Mouse (Mus musculus) intestine, postnatal 0 days (tissue): ENCODE results near the gene Dapp1. TPM values are rescaled to one million over a fixed set of nuclear protein-coding genes. Genes with fewer than 3 reads are reported as not detected.

Source experiments
- ATAC-seq: fragments of 200-750 bp; cut with Nextera tagmentation; 2 replicates; pipeline ENCODE4 v1.8.0; 2017; ENCODE audit warnings: mild to moderate bottlenecking, moderate TSS enrichment, moderate library complexity
- H3K27ac ChIP-seq: fragments of 300-500 bp; sonication (generic); 2 replicates; pipeline ENCODE4 v1.5.1; 2014; ENCODE audit warnings: mild to moderate bottlenecking, low read depth, low read length, moderate library complexity
- H3K27me3 ChIP-seq: fragments of 300-500 bp; sonication (generic); replicated peaks from 2 replicates; pipeline ENCODE4 v1.6.1; 2014; ENCODE audit warnings: low read length, mixed read lengths; ENCODE audit not compliant: control insufficient read depth, insufficient read depth
- H3K36me3 ChIP-seq: fragments of 300-500 bp; sonication (generic); 2 replicates; pipeline ENCODE4 v1.6.1; 2014; ENCODE audit warnings: mild to moderate bottlenecking, moderate library complexity; ENCODE audit not compliant: control insufficient read depth, insufficient read depth
- H3K4me1 ChIP-seq: fragments of 300-500 bp; sonication (generic); replicated peaks from 2 replicates; pipeline ENCODE4 v1.6.1; 2014; ENCODE audit warnings: antibody characterized with exemption, low read length, mixed read lengths; ENCODE audit not compliant: control insufficient read depth, insufficient read depth
- H3K4me2 ChIP-seq: fragments of 300-500 bp; sonication (generic); replicated peaks from 2 replicates; pipeline ENCODE4 v1.6.1; 2014; ENCODE audit warnings: low read depth, mild to moderate bottlenecking, moderate library complexity
- H3K4me3 ChIP-seq: fragments of 300-500 bp; sonication (generic); 2 replicates; pipeline ENCODE4 v1.5.1; 2014; ENCODE audit warnings: low read depth, low read length
- H3K9ac ChIP-seq: fragments of 300-500 bp; sonication (generic); 2 replicates; pipeline ENCODE4 v1.6.1; 2014; ENCODE audit warnings: mild to moderate bottlenecking, low read depth, low read length
- H3K9me3 ChIP-seq: fragments of 300-500 bp; sonication (generic); 2 replicates; pipeline ENCODE4 v1.6.1; 2016; ENCODE audit warnings: mixed run types; ENCODE audit not compliant: control insufficient read depth
- CTCF ChIP-seq: sonication (generic); IDR thresholded peaks from 2 replicates; pipeline ENCODE4 v1.5.1; 2016; ENCODE audit warnings: low read depth, mild to moderate bottlenecking, control low read depth, antibody characterized with exemption, moderate library complexity
- WGBS: fragments of 180-500 bp; shearing (Covaris S2); extraction: QIAGEN DNeasy Blood & Tissue Kit; methylation state at CpG from one replicate; pipeline ENCODE4 v1.1.7; 2014; 5-methylcytosine and 5-hydroxymethylcytosine counted together
- polyA plus RNA-seq: library from polyadenylated mRNA; unstranded; fragments of >200 nt; fragmentation: Nextera tagmentation; extraction: Ambion mirVana; gene quantifications from 2 replicates; pipeline ENCODE4 v1.2.1, GENCODE M21; 2015

Dapp1 gene
- polyA plus RNA-seq, 1 experiment from 2014 or later: 70.6 TPM

- WGBS: 34% methylated on average over 6 of the region's 6 CpGs
- ATAC-seq: no peak
- no peak for TF ChIP-seq CTCF
- H3K4me2 ChIP-seq: no peak overlapping the region
- H3K36me3 ChIP-seq: no peaks in the 10 kb centered on the region
- no peak overlapping the region for H3K9ac ChIP-seq
- peaks cover 12% of the 10 kb centered on the region for H3K4me1 ChIP-seq
- no peak overlapping the region for H3K4me3 ChIP-seq
- no peak overlapping the region for H3K27ac ChIP-seq
- H3K27me3 ChIP-seq: no peaks in the 10 kb centered on the region
- no peaks in the 10 kb centered on the region for H3K9me3 ChIP-seq
Measured at GRCm38 (mm10) chr3:138002545-138002944, 21.2 kb upstream of the Dapp1 start.

- TF ChIP-seq CTCF: no peak
- Histone ChIP-seq H3K9ac (no peak overlapping the region), H3K27me3 (no peaks in the 10 kb centered on the region), H3K4me2 (peak overlapping the region; percentile 51), H3K4me1 (peaks cover 12% of the 10 kb centered on the region), H3K4me3 (no peak overlapping the region), H3K9me3 (no peaks in the 10 kb centered on the region), H3K36me3 (no peaks in the 10 kb centered on the region), H3K27ac (no peak overlapping the region)
- ATAC-seq: no peak
- 41% methylated on average over 4 of the region's 4 CpGs for WGBS
Measured at GRCm38 (mm10) chr3:138001865-138002264, 20.5 kb upstream of the Dapp1 start.

GRCm38 (mm10) chr3:138000724-138001069 lies 19.4 kb upstream of the Dapp1 start:
- H3K9ac ChIP-seq: no peak overlapping the region
- H3K4me3 ChIP-seq: peak overlapping the region; percentile 25
- 18% methylated on average over 4 of the region's 4 CpGs for WGBS
- peak; percentile 90 for ATAC-seq
- TF ChIP-seq CTCF: no peak
- no peaks in the 10 kb centered on the region for H3K36me3 ChIP-seq
- H3K4me1 ChIP-seq: peaks cover 12% of the 10 kb centered on the region
- peak overlapping the region; percentile 66 for H3K27ac ChIP-seq
- H3K4me2 ChIP-seq: peak overlapping the region; percentile 51
- H3K9me3 ChIP-seq: no peaks in the 10 kb centered on the region
- no peaks in the 10 kb centered on the region for H3K27me3 ChIP-seq

- Histone ChIP-seq H3K27ac (peak overlapping the region; percentile 66; the same call in 1 of the 2 replicates), H3K36me3 (no peaks in the 10 kb centered on the region), H3K9ac (no peak overlapping the region), H3K27me3 (no peaks in the 10 kb centered on the region), H3K9me3 (no peaks in the 10 kb centered on the region), H3K4me1 (peaks cover 12% of the 10 kb centered on the region), H3K4me2 (peak overlapping the region; percentile 51; the same call in 1 of the 2 replicates), H3K4me3 (no peak overlapping the region)
- peak; percentile 26; the same call in 1 of the 2 replicates for ATAC-seq
- TF ChIP-seq CTCF: 0 out of 2 replicates have a peak, but pooled peaks have one; percentile 2
- WGBS: 72% methylated on average over 8 of the region's 8 CpGs
Measured at GRCm38 (mm10) chr3:138000062-138000723, 18.8 kb upstream of the Dapp1 start.

- H3K9ac ChIP-seq: no peak overlapping the region
- no peaks in the 10 kb centered on the region for H3K9me3 ChIP-seq
- H3K27ac ChIP-seq: no peak overlapping the region
- no peak overlapping the region for H3K4me2 ChIP-seq
- no peak overlapping the region for H3K4me3 ChIP-seq
- H3K36me3 ChIP-seq: no peaks in the 10 kb centered on the region
- WGBS: 78% methylated on average over 9 of the region's 9 CpGs
- no peak for TF ChIP-seq CTCF
- no peak for ATAC-seq
- peaks cover 12% of the 10 kb centered on the region for H3K4me1 ChIP-seq
- H3K27me3 ChIP-seq: no peaks in the 10 kb centered on the region
Measured at GRCm38 (mm10) chr3:137999224-137999790, 18.0 kb upstream of the Dapp1 start.

GRCm38 (mm10) chr3:137998491-137999223 lies 17.3 kb upstream of the Dapp1 start:
- WGBS: 58% methylated on average over 14 of the region's 14 CpGs
- no peak for TF ChIP-seq CTCF
- Histone ChIP-seq H3K27me3 (no peaks in the 10 kb centered on the region), H3K4me3 (no peak overlapping the region), H3K36me3 (no peaks in the 10 kb centered on the region), H3K9ac (no peak overlapping the region), H3K4me2 (no peak overlapping the region; the same call in 1 of the 2 replicates), H3K27ac (no peak overlapping the region; the same call in 1 of the 2 replicates), H3K9me3 (no peaks in the 10 kb centered on the region), H3K4me1 (peaks cover 9% of the 10 kb centered on the region)
- no peak for ATAC-seq
